Mouse (Mus musculus): ENCODE measurements at regions not wholly inside any gene's neighbourhood (a gene's known extent, or its start where the extent isn't known, plus 50 kb on each side); places are given as distances from the start of the nearest gene placed in this dataset.

- DNase-seq: peak; percentile 59
- intact Hi-C loops (cut with DNase I; ENCODE audit: low total_unique reads): loop anchor here (10.0 kb wide), 1 partner anchor 183 kb away; no protein-coding TSS in a partner anchor
Measured at GRCm38 (mm10) chr9:31971801-31972628, 58.8 kb upstream of the Barx2 start.

- DNase-seq: no peak
- intact Hi-C loops (cut with DNase I; ENCODE audit: low total_unique reads): loop anchor here (10.0 kb wide), 1 partner anchor 182 kb away; no protein-coding TSS in a partner anchor
Measured at GRCm38 (mm10) chr9:31972629-31972993, 59.3 kb upstream of the Barx2 start.

- intact Hi-C loops (cut with DNase I; ENCODE audit: low total_unique reads): loop anchor here (10.0 kb wide), 1 partner anchor 179 kb away; no protein-coding TSS in a partner anchor
Measured at GRCm38 (mm10) chr9:31976191-31976590, 62.9 kb upstream of the Barx2 start.

GRCm38 (mm10) chr9:31978071-31978470, 64.8 kb upstream of the Barx2 start:
- intact Hi-C loops (cut with DNase I; ENCODE audit: low total_unique reads): loop anchor here (10.0 kb wide), 1 partner anchor 177 kb away; no protein-coding TSS in a partner anchor
- no peak for DNase-seq

More at GRCm38 (mm10) chr9:31976191-31976590, 62.9 kb upstream of the Barx2 start:
- no peak for DNase-seq

DNA sequence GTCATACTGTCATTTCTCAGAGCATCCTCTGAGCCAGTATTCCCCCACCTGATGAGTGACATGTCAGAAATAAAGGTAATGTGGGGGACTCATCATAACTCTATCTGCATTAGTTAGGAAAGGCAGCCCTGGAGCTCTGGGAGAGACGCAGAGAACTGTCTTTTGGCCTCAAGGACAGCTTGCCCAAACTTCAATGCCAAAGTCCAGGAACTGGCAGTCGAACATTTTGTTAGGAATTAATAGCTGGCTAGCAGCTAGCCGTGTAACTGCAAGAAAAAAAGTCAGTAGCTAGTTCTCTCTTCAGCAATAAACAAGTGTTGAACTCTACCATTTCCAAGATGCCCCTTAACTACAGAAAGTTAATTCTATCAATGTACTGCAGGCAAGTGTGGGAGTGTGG, 65.9 kb upstream of the Barx2 start:
- no peak for DNase-seq
- intact Hi-C loops (cut with DNase I; ENCODE audit: low total_unique reads): loop anchor here (10.0 kb wide), 1 partner anchor 176 kb away; no protein-coding TSS in a partner anchor

- no peak for DNase-seq
- intact Hi-C loops (cut with DNase I; ENCODE audit: low total_unique reads): no loop called here
Measured at GRCm38 (mm10) chr9:31980459-31980858, 67.2 kb upstream of the Barx2 start.

- intact Hi-C loops (cut with DNase I; ENCODE audit: low total_unique reads): no loop called here
- no peak for DNase-seq
Measured at GRCm38 (mm10) chr9:31983759-31984586, 70.7 kb upstream of the Barx2 start.

DNA sequence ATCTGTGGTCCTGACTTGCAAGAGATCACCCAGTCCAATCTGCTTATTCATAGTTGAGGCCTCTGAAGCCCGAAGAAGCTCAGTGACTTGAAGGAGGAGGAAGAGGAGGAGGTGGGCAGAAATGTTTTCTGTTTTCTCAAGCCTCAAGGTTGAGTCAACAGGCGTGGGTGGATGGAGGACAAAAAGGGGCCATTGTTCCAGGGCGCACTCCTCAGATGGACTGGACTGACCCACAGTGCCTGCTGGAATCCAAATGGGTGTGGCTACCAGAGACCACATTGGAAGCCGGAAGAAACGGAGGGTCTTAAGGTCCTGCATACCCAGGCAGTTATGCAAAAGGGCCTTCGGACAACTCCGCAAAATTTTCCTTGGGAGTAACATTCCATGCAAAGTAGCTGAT, 75.6 kb upstream of the Barx2 start:
- intact Hi-C loops (cut with DNase I; ENCODE audit: low total_unique reads): no loop called here
- no peak for DNase-seq

DNA sequence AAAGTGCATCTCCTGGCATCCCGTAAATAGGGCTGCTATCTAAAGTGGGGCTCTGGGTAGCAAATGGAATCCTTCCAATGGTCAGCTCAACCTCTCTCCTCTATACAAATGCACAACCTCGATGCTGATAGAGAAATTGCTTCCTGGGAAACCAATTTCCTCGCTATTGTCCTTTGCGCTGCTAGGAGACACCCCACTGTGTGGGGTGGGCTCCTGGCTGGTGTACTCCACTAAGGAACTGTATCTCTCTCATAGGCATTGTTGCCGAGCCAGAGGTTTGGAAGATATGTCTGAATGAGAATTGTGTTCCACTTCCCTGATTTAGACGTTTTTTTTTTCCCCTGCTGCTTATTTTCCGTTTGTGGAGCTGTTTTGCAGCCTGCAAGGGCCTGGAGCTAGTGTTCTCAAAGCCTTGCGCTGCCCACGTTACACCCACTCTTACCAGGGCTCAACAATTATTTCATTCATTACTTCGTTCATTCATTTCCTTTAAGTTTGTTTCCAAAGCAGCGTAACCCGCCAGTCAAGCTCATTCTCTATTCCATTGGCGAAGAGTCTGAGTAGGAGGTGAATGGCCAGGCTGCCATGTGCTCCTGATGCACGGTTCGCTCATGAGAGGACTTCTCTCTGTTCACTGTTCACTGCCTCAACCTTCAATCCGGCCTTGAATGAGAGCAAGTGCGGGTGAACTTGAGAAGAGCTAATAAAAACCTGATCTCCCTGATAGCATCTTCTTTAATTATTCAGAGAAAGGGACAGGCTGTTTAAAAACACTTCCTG, 76.5 kb upstream of the Barx2 start:
- DNase-seq: no peak

DNA sequence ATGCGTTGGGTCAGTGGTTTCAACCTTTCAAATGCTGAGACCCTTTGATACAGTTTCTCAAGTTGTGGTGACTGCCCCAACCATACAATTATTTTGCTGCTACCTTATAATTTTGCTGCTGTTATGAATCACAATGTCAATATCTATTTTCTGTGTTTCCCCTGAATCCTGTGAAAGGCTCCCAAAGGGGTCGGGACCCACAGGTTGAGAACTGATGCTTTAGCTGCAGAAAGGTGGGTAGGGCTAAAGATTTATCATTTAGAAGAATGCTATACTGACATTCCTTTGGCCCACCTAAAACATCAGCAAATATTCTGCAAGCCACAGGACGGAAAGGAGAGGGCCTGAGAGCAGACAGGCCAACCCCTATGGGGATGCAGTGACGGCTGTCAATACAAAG, 77.2 kb upstream of the Barx2 start:
- no peak for DNase-seq
- intact Hi-C loops (cut with DNase I; ENCODE audit: low total_unique reads): no loop called here

More for the DNA sequence above, 76.5 kb upstream of the Barx2 start:
- intact Hi-C loops (cut with DNase I; ENCODE audit: low total_unique reads): no loop called here

- DNase-seq: no peak
Measured at GRCm38 (mm10) chr9:31993631-31994601, 80.7 kb upstream of the Barx2 start.

DNA sequence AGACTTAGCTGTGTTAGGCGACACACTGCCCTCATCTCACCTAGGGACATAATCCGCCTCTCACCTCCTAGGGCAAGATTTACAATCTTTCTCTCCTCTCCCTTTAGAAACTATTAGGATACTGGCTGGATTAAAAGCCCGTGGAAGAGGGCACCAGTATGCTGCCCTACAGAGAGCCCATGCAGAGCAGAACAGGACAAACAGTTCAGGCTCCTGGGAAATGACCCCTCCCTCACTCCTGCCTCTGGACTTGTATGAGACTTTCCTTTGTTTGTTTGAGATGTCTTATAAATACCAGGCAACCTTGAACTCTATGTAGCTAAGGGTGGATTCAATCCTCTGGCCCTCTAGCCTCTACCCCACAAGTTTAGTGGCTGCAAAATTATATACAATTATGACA, 81.8 kb upstream of the Barx2 start:
- intact Hi-C loops (cut with DNase I; ENCODE audit: low total_unique reads): no loop called here
- no peak for DNase-seq

More at GRCm38 (mm10) chr9:31993631-31994601, 80.7 kb upstream of the Barx2 start:
- intact Hi-C loops (cut with DNase I; ENCODE audit: low total_unique reads): no loop called here

GRCm38 (mm10) chr9:31995700-31996099, 82.4 kb upstream of the Barx2 start:
- intact Hi-C loops (cut with DNase I; ENCODE audit: low total_unique reads): no loop called here

DNA sequence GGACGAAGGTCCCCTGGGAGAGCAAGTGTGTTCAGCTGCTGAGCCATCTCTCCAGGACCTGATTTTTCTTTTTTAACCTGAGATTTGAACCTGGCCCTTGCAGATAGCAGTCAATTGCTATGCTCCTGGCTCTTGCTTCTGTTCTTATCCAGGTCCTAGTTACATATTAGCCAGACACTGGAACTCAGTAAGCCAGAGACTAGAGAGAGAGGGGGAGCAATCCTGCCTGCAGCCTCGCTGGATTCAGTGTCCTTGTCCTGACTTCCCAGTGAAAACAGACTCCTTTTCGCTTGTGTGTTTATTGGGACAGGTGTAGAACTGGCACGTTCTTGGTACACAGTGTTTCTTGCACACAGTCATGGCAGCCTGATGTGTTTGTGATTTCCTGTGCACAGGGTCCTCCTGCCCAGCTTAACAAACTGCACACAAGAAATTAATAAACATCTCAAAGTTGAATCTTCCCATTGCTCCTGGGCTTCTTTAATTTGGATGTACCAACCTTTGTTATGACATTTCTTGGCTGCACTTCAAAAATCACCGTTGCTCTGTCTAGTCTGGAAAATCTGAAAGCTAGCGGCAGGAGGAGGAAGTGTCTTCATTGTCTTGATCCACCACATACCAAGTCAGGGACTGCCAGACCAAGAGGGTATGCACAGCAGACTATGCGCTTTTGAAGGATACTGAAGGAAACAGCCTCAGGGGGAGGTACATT, 83.4 kb upstream of the Barx2 start:
- intact Hi-C loops (cut with DNase I; ENCODE audit: low total_unique reads): no loop called here
- no peak for DNase-seq

More at GRCm38 (mm10) chr9:31995700-31996099, 82.4 kb upstream of the Barx2 start:
- DNase-seq: no peak

DNA sequence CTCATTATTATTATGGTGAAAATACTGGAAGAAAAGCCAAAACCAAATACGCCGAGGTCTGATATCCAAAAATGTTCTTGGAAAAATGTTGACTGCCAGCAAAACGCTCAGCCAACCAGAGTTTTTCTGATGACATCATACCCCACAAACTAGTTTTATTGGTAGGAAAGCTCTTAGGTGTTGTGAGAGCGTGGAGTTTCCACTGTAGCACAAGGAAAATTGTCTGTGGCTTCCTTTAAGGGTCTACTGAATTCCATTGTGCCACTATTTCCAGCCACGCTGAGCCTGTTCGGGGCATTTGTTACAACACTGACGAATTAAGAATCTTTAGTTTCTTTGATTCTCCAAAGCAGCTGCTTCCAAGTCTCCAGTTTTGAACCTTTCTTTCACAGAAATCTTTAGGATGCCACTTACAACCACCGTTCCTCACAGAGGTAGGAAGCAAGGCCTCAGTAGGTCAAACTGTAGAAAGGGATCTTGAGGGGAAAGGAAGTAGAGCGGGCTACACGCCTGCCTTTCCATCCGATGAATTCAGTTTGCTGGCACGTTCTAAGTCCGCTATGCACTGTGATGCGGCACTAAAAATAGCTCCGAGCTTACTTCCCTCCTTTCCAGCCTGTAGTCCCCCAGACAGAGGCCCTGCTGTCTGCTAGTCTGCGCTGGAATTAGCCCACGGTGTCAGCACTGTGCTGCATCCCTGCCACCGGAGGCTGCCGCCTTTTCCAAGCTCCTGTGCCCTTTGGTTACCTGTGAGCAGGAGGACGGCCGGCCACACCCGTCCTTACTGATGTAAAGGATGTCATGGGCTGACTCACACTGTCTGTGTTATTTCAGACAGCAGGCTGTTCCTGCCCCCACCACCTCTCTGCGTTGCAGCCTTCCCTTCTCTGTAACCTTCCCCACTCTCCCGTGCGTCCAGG, 84.2 kb upstream of the Barx2 start:
- intact Hi-C loops (cut with DNase I; ENCODE audit: low total_unique reads): no loop called here
- no peak for DNase-seq

DNA sequence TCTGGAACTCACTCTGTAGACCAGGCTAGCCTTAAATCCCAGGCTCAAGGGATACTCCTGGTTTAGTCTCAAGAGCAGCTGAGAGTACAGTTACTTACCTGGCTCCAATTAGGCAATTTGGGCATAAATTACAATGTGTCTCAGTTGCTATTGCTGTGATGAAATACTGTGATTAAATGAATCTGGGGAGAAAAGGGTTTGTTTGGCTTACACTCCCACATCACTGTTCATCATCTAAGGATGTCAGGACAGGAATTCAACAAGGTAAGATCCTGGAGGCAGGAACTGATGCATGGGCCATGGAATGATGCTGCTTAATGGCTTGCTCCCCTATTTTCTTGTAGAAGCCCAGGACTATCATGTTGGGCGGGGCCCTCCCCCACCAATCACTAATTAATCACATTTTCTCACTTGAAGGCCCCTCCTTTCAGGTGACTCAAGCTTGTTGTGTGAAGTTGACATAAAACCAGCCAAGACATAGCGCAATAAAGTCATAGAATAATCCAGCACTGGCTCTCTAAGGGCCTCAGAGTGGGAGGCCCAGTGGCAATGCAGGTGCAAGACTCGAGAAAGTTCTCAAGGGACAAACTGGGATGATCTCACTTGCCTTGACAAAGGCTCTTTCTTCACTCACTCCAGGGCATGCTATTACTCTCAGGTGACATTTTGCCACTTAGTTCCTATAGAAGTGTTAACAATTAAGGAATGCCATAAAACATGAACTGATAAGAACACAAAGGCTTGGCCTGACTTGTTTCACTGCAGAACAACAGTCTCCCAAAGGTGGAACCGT, 85.4 kb upstream of the Barx2 start:
- no peak for DNase-seq
- intact Hi-C loops (cut with DNase I; ENCODE audit: low total_unique reads): no loop called here
